Mouse (Mus musculus) neural tube, embryonic 13.5 days (tissue): Measurements from ENCODE around the gene Zap70. TPM values are rescaled to one million over a fixed set of nuclear protein-coding genes. Genes with fewer than 3 reads are reported as not detected.

Source experiments
- ATAC-seq: fragments of 200-750 bp; cut with Nextera tagmentation; 2 replicates; pipeline ENCODE4 v1.8.0; 2017; ENCODE audit warnings: low read depth, mild to moderate bottlenecking, moderate TSS enrichment, moderate library complexity
- H3K27ac ChIP-seq: fragments of 300-500 bp; sonication (generic); replicated peaks from 2 replicates; pipeline ENCODE4 v1.5.1; 2015; ENCODE audit warnings: moderate library complexity, mild to moderate bottlenecking, inconsistent platforms
- H3K27me3 ChIP-seq: fragments of 300-500 bp; sonication (generic); 2 replicates; pipeline ENCODE4 v1.6.1; 2015; ENCODE audit warnings: mild to moderate bottlenecking, inconsistent platforms
- H3K36me3 ChIP-seq: fragments of 300-500 bp; sonication (generic); 2 replicates; pipeline ENCODE4 v1.6.1; 2015; ENCODE audit warnings: mild to moderate bottlenecking, inconsistent platforms
- H3K4me1 ChIP-seq: fragments of 300-500 bp; sonication (generic); replicated peaks from 2 replicates; pipeline ENCODE4 v1.6.1; 2015; ENCODE audit warnings: inconsistent platforms
- H3K4me2 ChIP-seq: fragments of 300-500 bp; sonication (generic); 2 replicates; pipeline ENCODE4 v1.6.1; 2015; ENCODE audit warnings: inconsistent platforms, mild to moderate bottlenecking, moderate library complexity
- H3K4me3 ChIP-seq: fragments of 300-500 bp; sonication (generic); 2 replicates; pipeline ENCODE4 v1.5.1; 2015; ENCODE audit warnings: mild to moderate bottlenecking, inconsistent platforms
- H3K9ac ChIP-seq: fragments of 300-500 bp; sonication (generic); 2 replicates; pipeline ENCODE4 v1.6.1; 2015; ENCODE audit warnings: moderate library complexity, mild to moderate bottlenecking, inconsistent platforms
- H3K9me3 ChIP-seq: fragments of 300-500 bp; sonication (generic); 2 replicates; pipeline ENCODE4 v1.6.1; 2016; ENCODE audit warnings: inconsistent platforms
- WGBS: fragments of 180-500 bp; shearing (Covaris S2); methylation state at CpG from one replicate; pipeline ENCODE4 v1.1.7; 2015; 5-methylcytosine and 5-hydroxymethylcytosine counted together
- polyA plus RNA-seq: library from polyadenylated mRNA; unstranded; fragments of >200 nt; fragmentation: Nextera tagmentation; extraction: Ambion mirVana; gene quantifications from 2 replicates; pipeline ENCODE4 v1.2.1, GENCODE M21; 2015

Gene Zap70
- polyA plus RNA-seq, 1 experiment from 2014 or later = 0.87 TPM

DNA sequence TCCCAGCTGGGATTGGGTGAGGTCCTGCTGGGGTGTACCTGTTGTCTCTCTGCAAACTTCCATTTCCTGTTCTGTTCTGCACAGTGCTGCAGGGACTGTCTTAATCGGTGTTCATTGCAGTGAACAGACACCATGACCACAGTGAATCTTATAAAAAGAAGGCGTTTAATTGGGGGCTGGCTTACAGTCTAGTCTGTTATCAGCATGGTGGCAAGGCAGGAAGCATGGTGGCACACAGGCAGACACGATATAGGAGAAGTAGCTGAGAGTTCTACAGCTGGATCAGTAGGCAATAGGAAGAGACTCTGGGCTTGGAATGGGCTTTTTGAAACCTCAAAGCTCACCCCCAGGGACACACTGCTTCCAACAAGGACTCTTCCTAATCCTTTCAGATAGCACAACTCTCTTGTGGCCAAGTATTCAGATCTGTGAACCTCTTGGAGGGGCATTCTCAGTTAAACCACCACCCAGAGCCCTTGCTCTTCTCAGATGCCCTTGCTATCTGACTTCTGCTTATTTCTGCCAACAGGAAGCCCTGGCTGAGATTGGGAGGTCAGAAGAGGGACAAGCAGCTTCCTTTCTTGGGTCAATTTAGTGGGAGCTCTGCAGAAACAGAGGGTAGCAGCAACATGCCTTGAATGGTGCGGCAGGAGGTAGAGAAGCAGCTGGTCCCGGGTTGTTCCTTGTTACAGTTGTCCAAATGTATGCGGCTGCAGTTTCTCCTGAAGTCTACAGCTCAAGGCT lies 7.5 kb upstream of the Zap70 start:
- WGBS = 82% methylated on average over 6 of the region's 6 CpGs
- Histone ChIP-seq H3K4me1 (no peaks in the 10 kb centered on the region), H3K4me3 (no peak overlapping the region), H3K36me3 (no peaks in the 10 kb centered on the region), H3K4me2 (no peak overlapping the region), H3K27me3 (no peaks in the 10 kb centered on the region), H3K9me3 (no peaks in the 10 kb centered on the region), H3K27ac (no peak overlapping the region), H3K9ac (no peak overlapping the region)
- ATAC-seq = no peak

DNA sequence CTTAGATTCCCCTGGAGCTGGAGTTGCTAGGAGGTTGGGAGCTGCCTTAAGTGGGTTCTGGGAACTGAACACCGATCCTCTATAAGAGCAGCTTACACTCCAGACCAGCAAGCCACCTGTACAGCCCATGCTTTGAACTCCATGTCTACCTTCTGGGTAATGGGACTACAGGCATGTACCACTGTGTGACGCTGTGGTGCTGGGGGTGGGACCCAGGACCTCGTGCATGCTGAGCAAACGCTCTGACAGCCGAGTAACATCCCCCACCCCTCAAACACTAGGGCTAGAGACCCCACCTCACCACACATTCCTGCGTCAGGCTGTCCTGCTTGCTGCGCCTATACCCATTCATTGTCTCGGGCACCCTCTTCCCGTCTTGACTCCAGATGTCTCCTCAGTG lies 3.0 kb upstream of the Zap70 start:
- H3K4me3 ChIP-seq = no peak overlapping the region
- ATAC-seq = no peak
- WGBS = 89% methylated on average over 9 of the region's 9 CpGs

DNA sequence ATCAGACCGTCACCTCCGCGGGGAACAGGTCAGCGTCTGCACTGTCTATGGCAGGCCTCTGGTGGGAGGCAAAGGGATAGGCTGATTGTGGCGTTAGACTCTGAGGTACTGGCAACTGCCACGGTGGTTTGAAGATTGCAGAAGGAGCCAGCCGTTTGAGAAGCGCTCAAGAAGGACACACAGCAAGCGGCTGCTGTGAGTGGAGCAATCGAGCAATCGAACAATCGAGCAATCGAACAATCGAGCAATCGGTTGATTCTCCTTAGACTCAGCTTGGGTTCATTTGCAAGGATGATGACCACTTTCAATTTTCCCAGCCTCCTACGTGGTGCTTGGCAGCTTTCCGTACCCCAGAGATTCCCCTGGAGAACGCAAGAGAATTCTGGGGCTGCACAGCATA lies 2.5 kb upstream of the Zap70 start:
- WGBS = 87% methylated on average over 18 of the region's 18 CpGs
- no peaks in the 10 kb centered on the region for H3K9me3 ChIP-seq
- no peak for ATAC-seq
- H3K9ac ChIP-seq = no peak overlapping the region
- no peaks in the 10 kb centered on the region for H3K27me3 ChIP-seq
- no peak overlapping the region for H3K4me3 ChIP-seq
- no peak overlapping the region for H3K27ac ChIP-seq
- no peak overlapping the region for H3K4me2 ChIP-seq
- no peaks in the 10 kb centered on the region for H3K36me3 ChIP-seq
- H3K4me1 ChIP-seq = no peaks in the 10 kb centered on the region

More for the DNA sequence above, 3.0 kb upstream of the Zap70 start:
- H3K9ac ChIP-seq = no peak overlapping the region
- no peak overlapping the region for H3K4me2 ChIP-seq
- H3K27ac ChIP-seq = no peak overlapping the region
- no peaks in the 10 kb centered on the region for H3K36me3 ChIP-seq
- H3K4me1 ChIP-seq = no peaks in the 10 kb centered on the region
- H3K27me3 ChIP-seq = no peaks in the 10 kb centered on the region
- no peaks in the 10 kb centered on the region for H3K9me3 ChIP-seq

DNA sequence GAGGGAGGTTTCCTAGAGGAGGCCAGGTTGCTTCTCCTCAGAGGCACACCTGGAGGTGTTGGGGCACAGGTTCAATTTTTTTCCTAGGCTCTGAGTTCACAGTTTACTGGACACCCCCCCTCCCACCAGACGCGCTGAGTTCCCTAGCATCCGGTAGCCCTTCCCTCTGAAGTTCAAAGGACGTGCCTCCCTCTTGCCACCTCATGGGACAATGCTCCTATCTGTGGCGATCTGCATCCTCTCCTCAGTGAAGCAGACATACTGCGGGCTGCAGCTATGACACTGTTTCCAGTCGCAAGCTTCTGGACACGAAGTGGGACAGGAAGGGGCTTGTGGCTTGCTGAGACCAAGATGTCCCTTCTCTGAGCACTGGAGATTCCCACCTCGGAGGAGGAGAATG lies 1.2 kb upstream of the Zap70 start:
- no peak overlapping the region for H3K4me3 ChIP-seq
- WGBS = 80% methylated on average over 9 of the region's 9 CpGs
- no peak for ATAC-seq
- H3K4me2 ChIP-seq = no peak overlapping the region
- no peaks in the 10 kb centered on the region for H3K27me3 ChIP-seq
- H3K36me3 ChIP-seq = no peaks in the 10 kb centered on the region
- no peaks in the 10 kb centered on the region for H3K9me3 ChIP-seq
- no peak overlapping the region for H3K27ac ChIP-seq
- no peak overlapping the region for H3K9ac ChIP-seq
- H3K4me1 ChIP-seq = no peaks in the 10 kb centered on the region

DNA sequence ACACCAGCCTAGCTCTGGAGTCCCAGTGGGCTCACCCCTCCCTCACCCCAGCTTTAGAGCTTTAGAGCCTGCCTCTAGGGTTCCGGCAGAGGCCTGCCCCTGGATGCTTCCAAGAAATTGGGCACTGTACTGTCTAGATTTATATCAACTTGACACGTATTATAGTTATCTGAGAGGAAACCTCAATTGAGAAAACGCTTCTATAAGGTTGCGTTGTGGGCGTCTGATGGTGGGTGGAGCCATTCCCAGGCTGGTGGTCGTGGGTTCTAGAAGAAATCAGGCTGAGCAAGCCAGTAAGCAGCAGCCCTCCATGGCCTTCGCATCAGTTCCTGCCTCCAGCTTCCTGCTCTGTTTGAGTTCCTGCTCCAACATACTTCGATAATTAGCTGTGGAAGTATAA lies 537 bp upstream of the Zap70 start:
- no peaks in the 10 kb centered on the region for H3K4me1 ChIP-seq
- H3K9me3 ChIP-seq = no peaks in the 10 kb centered on the region
- WGBS = 87% methylated on average over 8 of the region's 8 CpGs
- no peak overlapping the region for H3K4me2 ChIP-seq
- no peak overlapping the region for H3K9ac ChIP-seq
- no peaks in the 10 kb centered on the region for H3K27me3 ChIP-seq
- H3K36me3 ChIP-seq = no peaks in the 10 kb centered on the region
- no peak for ATAC-seq
- no peak overlapping the region for H3K27ac ChIP-seq
- H3K4me3 ChIP-seq = no peak overlapping the region

DNA sequence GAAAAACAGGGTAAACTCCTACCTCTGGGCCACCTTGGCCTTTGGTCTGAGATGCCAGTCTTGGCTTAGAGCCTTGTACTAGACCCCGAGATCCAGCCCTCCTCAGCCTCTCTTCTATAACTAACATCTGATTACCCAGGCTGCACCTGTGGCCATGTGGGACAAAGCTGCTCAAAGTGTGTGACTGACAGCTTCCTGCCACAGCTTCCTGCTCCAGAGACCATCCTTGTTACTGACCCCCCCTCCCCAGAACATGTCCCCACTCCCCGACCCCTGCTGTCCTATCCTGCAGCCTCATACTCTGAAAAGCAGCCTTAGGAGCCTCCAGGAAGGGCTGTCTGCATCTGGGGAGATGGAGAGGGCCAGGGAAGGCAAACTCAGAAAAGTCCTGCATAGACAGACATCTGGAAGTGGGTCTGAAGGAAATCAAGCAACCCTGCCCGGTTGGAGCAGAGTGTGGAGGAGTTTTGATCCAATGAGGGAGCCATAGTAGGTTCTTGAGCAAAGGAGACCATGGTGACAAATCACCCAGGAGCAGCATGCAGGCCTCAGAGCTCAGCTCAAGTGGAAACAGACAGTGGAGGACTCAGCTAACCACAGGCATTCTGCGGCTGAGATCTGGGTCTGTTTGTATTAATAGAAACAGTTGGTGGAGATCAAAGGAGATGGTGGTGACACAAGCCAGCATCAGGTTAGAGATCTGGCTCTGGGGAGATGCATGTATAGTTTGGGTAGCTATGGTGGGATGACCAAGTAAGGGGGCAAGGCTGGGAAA lies 5.0 kb downstream of the Zap70 start:
- H3K4me2 ChIP-seq = no peak overlapping the region
- no peak overlapping the region for H3K4me3 ChIP-seq
- no peaks in the 10 kb centered on the region for H3K36me3 ChIP-seq
- ATAC-seq = no peak
- 0 out of 2 replicates have a peak, but pooled peaks cover 4% of the 10 kb centered on the region for H3K4me1 ChIP-seq
- no peak overlapping the region for H3K9ac ChIP-seq
- H3K27me3 ChIP-seq = peaks cover 16% of the 10 kb centered on the region
- no peak overlapping the region for H3K27ac ChIP-seq
- H3K9me3 ChIP-seq = no peaks in the 10 kb centered on the region
- WGBS = 71% methylated on average over 4 of the region's 4 CpGs

DNA sequence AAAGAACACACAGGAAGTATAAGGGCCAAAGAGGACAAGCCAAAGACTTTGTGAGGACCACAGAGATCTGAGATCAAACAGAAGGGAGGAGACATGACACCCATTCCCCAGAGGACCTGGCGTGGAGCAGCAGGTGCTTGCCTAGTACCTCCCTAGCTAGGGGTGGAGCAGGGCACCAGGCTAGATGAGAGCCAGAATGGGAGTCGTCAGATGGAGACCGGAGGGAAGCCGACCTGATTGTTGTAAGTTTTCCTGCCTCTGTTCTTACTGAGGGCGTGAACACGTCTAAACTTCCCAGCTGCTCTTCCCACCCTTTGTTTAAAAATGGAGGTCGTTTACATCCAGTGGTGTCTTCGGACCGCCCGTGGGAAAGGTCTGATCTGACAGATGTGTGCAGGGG lies 5.7 kb downstream of the Zap70 start:
- Histone ChIP-seq H3K27me3 (peaks cover 17% of the 10 kb centered on the region), H3K9me3 (no peaks in the 10 kb centered on the region), H3K4me3 (no peak overlapping the region), H3K27ac (no peak overlapping the region), H3K9ac (no peak overlapping the region), H3K4me2 (no peak overlapping the region), H3K36me3 (no peaks in the 10 kb centered on the region), H3K4me1 (0 out of 2 replicates have a peak, but pooled peaks cover 4% of the 10 kb centered on the region)
- WGBS = 30% methylated on average over 10 of the region's 10 CpGs
- ATAC-seq = no peak

DNA sequence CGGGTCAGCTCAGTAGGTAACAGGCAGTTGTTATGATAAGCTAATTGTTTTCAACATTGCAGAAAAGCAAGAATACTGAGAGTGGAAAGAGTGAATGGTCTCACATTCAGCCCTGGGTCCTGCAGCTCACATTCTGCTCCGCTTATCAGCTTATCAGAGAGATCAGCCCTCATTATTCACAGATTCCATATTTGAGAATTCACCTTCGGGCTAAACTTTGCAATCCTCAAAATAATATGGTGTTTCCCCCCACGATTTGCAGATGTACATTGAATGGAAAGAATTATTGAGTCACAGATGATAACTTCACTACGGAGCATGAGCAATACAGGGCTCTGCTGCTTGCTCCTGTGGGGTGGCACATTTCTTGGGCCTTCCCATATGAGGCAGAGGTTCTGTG lies 7.2 kb downstream of the Zap70 start:
- 0 out of 2 replicates have a peak, but pooled peaks cover 4% of the 10 kb centered on the region for H3K4me1 ChIP-seq
- H3K9me3 ChIP-seq = no peaks in the 10 kb centered on the region
- no peak overlapping the region for H3K27ac ChIP-seq
- no peak overlapping the region for H3K4me2 ChIP-seq
- ATAC-seq = no peak
- H3K4me3 ChIP-seq = no peak overlapping the region
- no peaks in the 10 kb centered on the region for H3K36me3 ChIP-seq
- peaks cover 17% of the 10 kb centered on the region for H3K27me3 ChIP-seq
- H3K9ac ChIP-seq = no peak overlapping the region
- 78% methylated on average over 5 of the region's 5 CpGs for WGBS

DNA sequence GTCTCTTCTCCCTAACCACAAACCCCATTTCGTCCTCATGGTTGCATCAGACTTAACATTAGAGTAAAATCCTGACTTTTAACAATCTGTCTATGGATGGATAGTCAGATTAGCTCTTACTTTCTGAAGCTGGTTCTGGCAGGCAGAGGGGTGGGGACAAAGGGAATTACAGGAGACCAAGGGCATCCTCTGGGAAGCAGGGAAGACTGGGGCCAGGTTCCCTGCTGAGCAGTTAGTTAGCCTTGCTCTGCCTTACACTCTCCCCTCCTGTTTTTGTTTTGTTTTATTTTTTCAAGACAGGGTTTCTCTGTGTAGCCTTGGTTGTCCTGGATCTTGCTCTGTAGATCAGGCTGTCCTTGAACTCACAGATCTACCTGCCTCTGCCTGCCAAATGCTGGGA lies 8.4 kb downstream of the Zap70 start:
- Histone ChIP-seq H3K27ac (no peak overlapping the region), H3K4me3 (no peak overlapping the region), H3K9ac (no peak overlapping the region), H3K4me2 (no peak overlapping the region), H3K4me1 (0 out of 2 replicates have a peak, but pooled peaks cover 4% of the 10 kb centered on the region), H3K36me3 (no peaks in the 10 kb centered on the region), H3K27me3 (peaks cover 17% of the 10 kb centered on the region), H3K9me3 (no peaks in the 10 kb centered on the region)
- 92% methylated on average over 1 of the region's 1 CpGs for WGBS
- ATAC-seq = no peak

DNA sequence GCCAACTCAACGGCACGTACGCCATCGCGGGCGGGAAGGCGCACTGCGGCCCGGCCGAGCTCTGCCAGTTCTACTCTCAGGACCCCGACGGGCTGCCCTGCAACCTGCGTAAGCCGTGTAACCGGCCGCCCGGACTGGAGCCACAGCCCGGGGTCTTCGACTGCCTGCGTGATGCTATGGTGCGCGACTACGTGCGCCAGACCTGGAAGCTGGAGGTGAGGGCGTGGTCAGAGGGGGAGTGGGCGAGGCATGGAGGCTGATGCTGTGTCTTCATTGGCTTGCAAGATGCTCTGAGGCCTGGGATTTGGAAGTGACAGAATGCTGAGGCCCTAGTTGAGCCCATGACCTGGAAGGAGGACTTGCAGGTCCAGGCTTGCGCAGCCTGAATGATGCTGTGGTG lies 9.4 kb downstream of the Zap70 start:
- peak overlapping the region; percentile 25 for H3K4me3 ChIP-seq
- 12% methylated on average over 27 of the region's 27 CpGs for WGBS
- no peaks in the 10 kb centered on the region for H3K36me3 ChIP-seq
- H3K27ac ChIP-seq = no peak overlapping the region
- 0 out of 2 replicates have a peak, but pooled peaks cover 4% of the 10 kb centered on the region for H3K4me1 ChIP-seq
- peaks cover 17% of the 10 kb centered on the region for H3K27me3 ChIP-seq
- peak; percentile 36; the same call in 1 of the 2 replicates for ATAC-seq
- no peak overlapping the region for H3K9ac ChIP-seq
- peak overlapping the region; percentile 47 for H3K4me2 ChIP-seq
- H3K9me3 ChIP-seq = peaks cover 8% of the 10 kb centered on the region; the same call in 1 of the 2 replicates

DNA sequence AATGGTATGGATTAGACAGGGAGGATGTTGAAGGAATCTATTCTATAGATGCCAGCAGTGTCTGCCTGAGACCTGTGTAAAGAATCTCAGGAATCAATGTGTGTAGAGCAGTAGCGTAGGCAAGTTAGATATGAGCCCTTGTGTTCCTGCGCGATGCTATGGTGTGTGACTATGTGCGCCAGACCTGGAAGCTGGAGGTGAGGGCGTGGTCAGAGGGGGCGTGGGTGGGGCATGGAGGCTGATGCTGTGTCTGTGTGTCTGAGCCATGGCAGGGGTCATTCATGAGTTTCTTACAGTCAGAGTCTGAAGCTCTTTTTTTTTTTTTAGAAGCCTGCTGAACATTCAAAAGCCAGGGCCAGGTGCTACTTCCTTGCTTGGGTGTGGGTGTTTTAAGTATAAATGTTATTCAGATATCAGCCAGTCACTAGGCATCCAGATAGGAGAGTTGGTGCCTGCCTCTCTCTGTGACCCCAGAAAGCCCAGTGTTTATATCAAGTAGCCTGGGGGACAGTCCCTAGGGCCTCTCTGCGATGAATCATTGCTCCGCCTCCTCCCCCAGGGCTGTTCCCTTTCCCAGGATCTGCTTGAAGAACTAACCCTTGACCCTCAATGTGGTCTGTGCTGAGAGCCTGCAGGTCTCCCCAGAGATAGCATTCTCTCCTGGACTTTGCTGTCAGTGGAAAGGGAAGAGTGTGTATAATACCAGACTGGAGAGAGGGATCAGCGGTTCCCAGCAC lies 10.8 kb downstream of the Zap70 start:
- H3K4me2 ChIP-seq = no peak overlapping the region
- H3K9me3 ChIP-seq = peaks cover 9% of the 10 kb centered on the region; the same call in 1 of the 2 replicates
- 0 out of 2 replicates have a peak, but pooled peaks cover 4% of the 10 kb centered on the region for H3K4me1 ChIP-seq
- H3K27ac ChIP-seq = no peak overlapping the region
- ATAC-seq = no peak
- no peak overlapping the region for H3K9ac ChIP-seq
- 85% methylated on average over 9 of the region's 9 CpGs for WGBS
- no peaks in the 10 kb centered on the region for H3K36me3 ChIP-seq
- H3K27me3 ChIP-seq = peaks cover 17% of the 10 kb centered on the region
- no peak overlapping the region for H3K4me3 ChIP-seq

DNA sequence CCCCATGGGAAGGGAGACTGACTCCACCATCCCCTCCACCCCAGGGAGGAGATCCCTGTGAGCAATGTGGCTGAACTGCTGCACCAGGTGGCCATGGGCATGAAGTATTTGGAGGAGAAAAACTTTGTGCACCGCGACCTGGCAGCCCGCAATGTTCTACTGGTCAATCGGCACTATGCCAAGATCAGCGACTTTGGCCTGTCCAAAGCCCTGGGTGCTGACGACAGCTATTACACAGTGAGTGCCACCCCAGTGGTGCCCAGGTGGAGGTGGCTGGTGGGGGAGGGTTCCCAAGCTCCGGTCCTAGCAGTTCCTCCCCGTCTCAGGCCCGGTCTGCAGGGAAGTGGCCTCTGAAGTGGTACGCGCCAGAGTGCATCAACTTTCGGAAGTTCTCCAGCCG lies 19.2 kb downstream of the Zap70 start:
- Histone ChIP-seq H3K4me3 (no peak overlapping the region), H3K36me3 (no peaks in the 10 kb centered on the region), H3K9ac (no peak overlapping the region), H3K4me1 (peaks cover 11% of the 10 kb centered on the region; the same call in 1 of the 2 replicates), H3K27me3 (no peaks in the 10 kb centered on the region), H3K4me2 (no peak overlapping the region), H3K9me3 (0 out of 2 replicates have a peak, but pooled peaks cover 3% of the 10 kb centered on the region), H3K27ac (no peak overlapping the region)
- 92% methylated on average over 13 of the region's 13 CpGs for WGBS
- ATAC-seq = no peak
